Mouse (Mus musculus) bone marrow macrophage, adult 2 months (primary cell): ENCODE data around the gene Kantr.

ENCODE experiments used
- CTCF ChIP-seq: IDR thresholded peaks from 2 replicates; pipeline ENCODE4 v1.5.1; 2012; ENCODE audit warnings: low read depth, mild to moderate bottlenecking, low read length, moderate library complexity
- POLR2A ChIP-seq: IDR thresholded peaks from 2 replicates; pipeline ENCODE4 v1.6.1; 2012; ENCODE audit warnings: mild to moderate bottlenecking, low read depth, low read length, borderline replicate concordance

DNA sequence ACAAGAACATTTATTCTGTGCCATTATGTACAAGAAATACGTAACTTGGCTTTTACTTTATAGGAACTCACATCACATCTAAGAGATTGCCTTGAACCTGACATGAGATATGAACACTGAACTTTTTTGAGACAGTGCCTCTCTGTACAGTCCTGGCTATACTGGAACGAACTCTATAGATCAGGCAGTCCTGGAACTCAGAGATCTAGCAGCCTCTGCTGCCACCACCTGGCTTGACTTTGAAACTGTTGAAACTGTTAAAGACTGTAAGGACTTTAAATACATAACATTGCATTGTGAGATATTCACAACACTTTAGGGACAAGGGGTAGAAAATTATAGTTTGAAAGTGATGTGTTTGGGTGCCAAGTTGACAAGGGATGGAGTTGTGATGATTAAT, 19.4 kb downstream of the Kantr start:
- TF ChIP-seq CTCF (no peak), POLR2A (no peak)
